Mouse (Mus musculus): Measurements from ENCODE around the gene Itga10. TPM values are rescaled to one million over a fixed set of nuclear protein-coding genes. Genes with fewer than 3 reads are reported as not detected.
"Not testable (repeated sequence)": the region's sequence is repeated elsewhere in the genome, so short reads cannot be mapped to it uniquely, and the experiment has no call there.

Gene Itga10
- total RNA-seq, 2 experiments from 2014 or later, result 1.3 TPM; not detected in 1

GRCm38 (mm10) chr3:96634015-96634414 lies 11.4 kb upstream of the Itga10 start:
- no peak for ATAC-seq (replicated peaks; ENCODE audit: poor library complexity, severe bottlenecking)

- peak; percentile 88 for ATAC-seq (replicated peaks; ENCODE audit: poor library complexity, severe bottlenecking)
Observed at GRCm38 (mm10) chr3:96634928-96635879, 10.2 kb upstream of the Itga10 start, which contains the start of the genes Pex11b and Gm42957. Gene Pex11b (plus strand): TSS chr3:96635376. Gene Gm42957 (plus strand): TSS chr3:96635474.

- ATAC-seq (replicated peaks; ENCODE audit: poor library complexity, severe bottlenecking), result no peak
Observed at GRCm38 (mm10) chr3:96635906-96636305, 9.5 kb upstream of the Itga10 start.

- ATAC-seq (replicated peaks; ENCODE audit: poor library complexity, severe bottlenecking), result no peak
Observed at GRCm38 (mm10) chr3:96636448-96636847, 8.9 kb upstream of the Itga10 start.

- peak; percentile 50 for ATAC-seq (replicated peaks; ENCODE audit: poor library complexity, severe bottlenecking)
Observed at GRCm38 (mm10) chr3:96639219-96639618, 6.2 kb upstream of the Itga10 start.

GRCm38 (mm10) chr3:96647365-96647764 lies 2.0 kb downstream of the Itga10 start:
- no peak for ATAC-seq (replicated peaks; ENCODE audit: poor library complexity, severe bottlenecking)

GRCm38 (mm10) chr3:96660901-96661300 lies 15.5 kb downstream of the Itga10 start:
- peak; percentile 29 for ATAC-seq (replicated peaks; ENCODE audit: poor library complexity, severe bottlenecking)

- ATAC-seq (replicated peaks; ENCODE audit: poor library complexity, severe bottlenecking), result no peak
Observed at GRCm38 (mm10) chr3:96662731-96663316, 17.4 kb downstream of the Itga10 start.

- ATAC-seq (replicated peaks; ENCODE audit: poor library complexity, severe bottlenecking), result peak; percentile 73
Observed at GRCm38 (mm10) chr3:96663432-96664239, 18.3 kb downstream of the Itga10 start.

- ATAC-seq (replicated peaks; ENCODE audit: poor library complexity, severe bottlenecking), result not testable (repeated sequence)
Observed at GRCm38 (mm10) chr3:96665732-96666363, 20.5 kb downstream of the Itga10 start.

- ATAC-seq (replicated peaks; ENCODE audit: poor library complexity, severe bottlenecking), result no peak
Observed at GRCm38 (mm10) chr3:96666916-96667315, 21.5 kb downstream of the Itga10 start.

- no peak for ATAC-seq (replicated peaks; ENCODE audit: poor library complexity, severe bottlenecking)
Observed at GRCm38 (mm10) chr3:96667316-96667715, 21.9 kb downstream of the Itga10 start.

GRCm38 (mm10) chr3:96668424-96669067 lies 23.2 kb downstream of the Itga10 start:
- no peak for ATAC-seq (replicated peaks; ENCODE audit: poor library complexity, severe bottlenecking)

GRCm38 (mm10) chr3:96669727-96670468 lies 24.5 kb downstream of the Itga10 start, which contains the start of gene Ankrd35:
Gene Ankrd35 (plus strand): TSS chr3:96670131.
- ATAC-seq (replicated peaks; ENCODE audit: poor library complexity, severe bottlenecking), result peak; percentile 99

GRCm38 (mm10) chr3:96671519-96671918 lies 26.1 kb downstream of the Itga10 start:
- no peak for ATAC-seq (replicated peaks; ENCODE audit: poor library complexity, severe bottlenecking)

- ATAC-seq (replicated peaks; ENCODE audit: poor library complexity, severe bottlenecking), result no peak
Observed at GRCm38 (mm10) chr3:96673514-96673913, 28.1 kb downstream of the Itga10 start.

- ATAC-seq (replicated peaks; ENCODE audit: poor library complexity, severe bottlenecking), result no peak
Observed at GRCm38 (mm10) chr3:96674442-96674841, 29.1 kb downstream of the Itga10 start.

GRCm38 (mm10) chr3:96675171-96675570 lies 29.8 kb downstream of the Itga10 start:
- peak; percentile 52 for ATAC-seq (replicated peaks; ENCODE audit: poor library complexity, severe bottlenecking)

GRCm38 (mm10) chr3:96675690-96676089 lies 30.3 kb downstream of the Itga10 start:
- ATAC-seq (replicated peaks; ENCODE audit: poor library complexity, severe bottlenecking), result no peak

Measured in granulocyte monocyte progenitor cell, adult 5-6 weeks (primary cell).